Mouse (Mus musculus) CH12.LX (cell line): ENCODE measurements around the gene Krtap4-9. TPM values are rescaled to one million over a fixed set of nuclear protein-coding genes. Genes with fewer than 3 reads are reported as not detected.

Experiments
- DNase-seq: peaks from one replicate; pipeline ENCODE4 v3.0.0-alpha.2; 2013; ENCODE audit errors: extremely low read depth
- H3K27ac ChIP-seq: 2 replicates; pipeline ENCODE4 v1.5.1; 2012; ENCODE audit warnings: low read depth, mild to moderate bottlenecking, control low read depth, moderate library complexity; ENCODE audit not compliant: insufficient read depth
- H3K27me3 ChIP-seq: replicated peaks from 2 replicates; pipeline ENCODE3; 2012; ENCODE audit warnings: inconsistent platforms
- H3K36me3 ChIP-seq, 2 experiments: replicated peaks in 1 of 2; 2 replicates each; pipeline versions ENCODE3 to v1.6.1; 2012; ENCODE audit warnings: inconsistent platforms in 1 of 2, low read length in 1 of 2, mild to moderate bottlenecking in 1 of 2, mixed read lengths in 1 of 2, moderate library complexity in 1 of 2; ENCODE audit not compliant: control insufficient read depth in 1 of 2, insufficient read depth in 1 of 2
- H3K4me1 ChIP-seq, 2 experiments: 2 replicates each; pipeline ENCODE4 v1.6.1; 2012; ENCODE audit warnings: inconsistent platforms in 1 of 2, moderate library complexity in 1 of 2; ENCODE audit not compliant: insufficient read depth in 2 of 2, control insufficient read depth in 1 of 2
- H3K4me2 ChIP-seq: 2 replicates; pipeline ENCODE4 v1.6.1; 2012; ENCODE audit warnings: low read depth, mild to moderate bottlenecking, control low read depth; ENCODE audit not compliant: poor library complexity, insufficient read depth, severe bottlenecking
- H3K4me3 ChIP-seq, 3 experiments: fragments of 150-350 bp in 1 of 3; sonication (generic) in 1 of 3; replicated peaks in 1 of 3; 2 replicates each; pipeline versions ENCODE3 to v1.5.1; 2011 to 2012; ENCODE audit warnings: low read depth in 2 of 3, low read length in 2 of 3, mild to moderate bottlenecking in 2 of 3, moderate library complexity in 2 of 3, control low read depth in 1 of 3, improper control_type of control experiment in 1 of 3, inconsistent platforms in 1 of 3, mixed read lengths in 1 of 3; ENCODE audit not compliant: poor library complexity in 1 of 3
- H3K79me2 ChIP-seq: replicated peaks from 2 replicates; pipeline ENCODE4 v1.6.1; 2012; ENCODE audit warnings: mild to moderate bottlenecking, moderate library complexity; ENCODE audit not compliant: control insufficient read depth, poor library complexity, insufficient read depth, severe bottlenecking; ENCODE audit errors: extremely low read depth
- H3K9ac ChIP-seq: 2 replicates; pipeline ENCODE4 v1.6.1; 2012; ENCODE audit warnings: low read depth, mild to moderate bottlenecking, control low read depth, moderate library complexity; ENCODE audit not compliant: insufficient read depth
- H3K9me3 ChIP-seq: replicated peaks from 2 replicates; pipeline ENCODE3; 2012; ENCODE audit warnings: low read length, inconsistent platforms, mixed read lengths
- CHD1 ChIP-seq: IDR thresholded peaks from 2 replicates; pipeline ENCODE4 v1.6.1; 2012; ENCODE audit warnings: low read depth, low read length, improper control_type of control experiment, inconsistent platforms
- CHD2 ChIP-seq: IDR thresholded peaks from 2 replicates; pipeline ENCODE4 v1.6.1; 2011; ENCODE audit warnings: low read length, improper control_type of control experiment
- E2F4 ChIP-seq: IDR thresholded peaks from 2 replicates; pipeline ENCODE4 v1.6.1; 2011; ENCODE audit warnings: low read depth, low read length, improper control_type of control experiment; ENCODE audit not compliant: insufficient replicate concordance
- ELF1 ChIP-seq: IDR thresholded peaks from 2 replicates; pipeline ENCODE4 v1.6.1; 2014; ENCODE audit warnings: low read depth, mild to moderate bottlenecking, inconsistent platforms, low read length, improper control_type of control experiment
- EP300 ChIP-seq: IDR thresholded peaks from 2 replicates; pipeline ENCODE4 v1.6.1; 2011; ENCODE audit warnings: low read length, improper control_type of control experiment
- ETS1 ChIP-seq: conservative IDR thresholded peaks from 2 replicates; pipeline ENCODE4 v1.6.1; 2012; ENCODE audit warnings: low read depth, mild to moderate bottlenecking, inconsistent platforms, low read length, improper control_type of control experiment, moderate library complexity
- HCFC1 ChIP-seq: IDR thresholded peaks from 2 replicates; pipeline ENCODE4 v1.6.1; 2012; ENCODE audit warnings: low read depth, mild to moderate bottlenecking, inconsistent platforms, low read length, improper control_type of control experiment
- IRF4 ChIP-seq: IDR thresholded peaks from 2 replicates; pipeline ENCODE4 v1.6.1; 2014; ENCODE audit warnings: low read depth, mild to moderate bottlenecking, inconsistent platforms, low read length, improper control_type of control experiment
- JUN ChIP-seq: IDR thresholded peaks from 2 replicates; pipeline ENCODE4 v1.6.1; 2011; ENCODE audit warnings: low read depth, mild to moderate bottlenecking, low read length, improper control_type of control experiment, moderate library complexity; ENCODE audit not compliant: insufficient read depth
- MAZ ChIP-seq: IDR thresholded peaks from 2 replicates; pipeline ENCODE4 v1.6.1; 2012; ENCODE audit warnings: low read depth, mild to moderate bottlenecking, inconsistent platforms, low read length, improper control_type of control experiment, moderate library complexity
- MEF2A ChIP-seq: IDR thresholded peaks from 2 replicates; pipeline ENCODE4 v1.6.1; 2014; ENCODE audit warnings: low read depth, mild to moderate bottlenecking, inconsistent platforms, low read length, improper control_type of control experiment, borderline replicate concordance
- MXI1 ChIP-seq: IDR thresholded peaks from 2 replicates; pipeline ENCODE4 v1.6.1; 2011; ENCODE audit warnings: mild to moderate bottlenecking, low read depth, low read length, improper control_type of control experiment
- MYC ChIP-seq: IDR thresholded peaks from 2 replicates; pipeline ENCODE4 v1.6.1; 2011; ENCODE audit warnings: low read depth, mild to moderate bottlenecking, improper control_type of control experiment, low read length
- NELFE ChIP-seq: IDR thresholded peaks from 2 replicates; pipeline ENCODE4 v1.6.1; 2011; ENCODE audit warnings: low read depth, low read length, improper control_type of control experiment
- PAX5 ChIP-seq: IDR thresholded peaks from 2 replicates; pipeline ENCODE4 v1.6.1; 2012; ENCODE audit warnings: low read length, inconsistent platforms, mixed read lengths
- POLR2A ChIP-seq: IDR thresholded peaks from 2 replicates; pipeline ENCODE4 v1.6.1; 2011; ENCODE audit warnings: low read depth, mild to moderate bottlenecking, improper control_type of control experiment, low read length
- SMC3 ChIP-seq: IDR thresholded peaks from 2 replicates; pipeline ENCODE4 v1.6.1; 2011; ENCODE audit warnings: low read depth, low read length, improper control_type of control experiment
- UBTF ChIP-seq: IDR thresholded peaks from 2 replicates; pipeline ENCODE4 v1.6.1; 2012; ENCODE audit warnings: low read depth, mild to moderate bottlenecking, inconsistent platforms, low read length, improper control_type of control experiment, moderate library complexity
- ZMIZ1 ChIP-seq: IDR thresholded peaks from 2 replicates; pipeline ENCODE4 v1.6.1; 2012; ENCODE audit warnings: low read depth, mild to moderate bottlenecking, inconsistent platforms, low read length, improper control_type of control experiment
- ZNF384 ChIP-seq: IDR thresholded peaks from 2 replicates; pipeline ENCODE4 v1.6.1; 2012; ENCODE audit warnings: low read depth, low read length, improper control_type of control experiment, inconsistent platforms
- dilution Hi-C: fragments of 300-500 bp; cut with MboI; formaldehyde crosslinking; loops from 2 replicates; pipeline ENCODE4 v1.14.3; 2020; ENCODE audit warnings: low sequenced_read_pairs; ENCODE audit not compliant: extremely low pct_unique_long_range_greater_than_20kb, extremely low pct_ligation_motif_present
- in situ Hi-C: fragments of 300-500 bp; cut with MboI; formaldehyde crosslinking; loops from 3 replicates; pipeline ENCODE4 v1.14.3; 2019; ENCODE audit warnings: low sequenced_read_pairs, low pct_ligation_motif_present, low pct_unique_long_range_greater_than_20kb, mixed read lengths
- polyA plus RNA-seq: library from polyadenylated mRNA; unstranded; fragments of >175 nt; gene quantifications from 2 replicates; pipeline ENCODE4 v1.2.1, GENCODE M21; 2012; ENCODE audit warnings: low read depth; ENCODE audit not compliant: insufficient read length
- total RNA-seq, 2 experiments: library from RNA; depleted of rRNA; stranded (reverse); fragments of 300-350 nt in 1 of 2; fragments of >200 nt in 1 of 2; gene quantifications; 2 replicates each; pipeline ENCODE4 v1.2.3; 2012 to 2014

Krtap4-9 gene
- total and polyA plus RNA-seq, 3 experiments, result not detected

GRCm38 (mm10) chr11:99778401-99778800, 6.6 kb upstream of the Krtap4-9 start:
- H3K9ac ChIP-seq, result no peak overlapping the region
- no peak overlapping the region for H3K27ac ChIP-seq
- no peaks in the 10 kb centered on the region for H3K9me3 ChIP-seq
- no peak overlapping the region for H3K4me3 ChIP-seq
- no peaks in the 10 kb centered on the region for H3K79me2 ChIP-seq
- H3K4me1 ChIP-seq, result no peaks in the 10 kb centered on the region
- dilution Hi-C loops (no loop called here), in situ Hi-C loops (no loop called here)
- no peaks in the 10 kb centered on the region for H3K36me3 ChIP-seq
- DNase-seq, result no peak
- TF ChIP-seq MAZ (no peak), HCFC1 (no peak), CHD1 (no peak), ELF1 (no peak), MXI1 (no peak), POLR2A (no peak), EP300 (no peak), E2F4 (no peak), ZMIZ1 (no peak), ETS1 (no peak), PAX5 (no peak), MEF2A (no peak), JUN (no peak), MYC (no peak), IRF4 (no peak), CHD2 (no peak), ZNF384 (no peak), UBTF (no peak)
- H3K4me2 ChIP-seq, result no peak overlapping the region
- peaks cover 77% of the 10 kb centered on the region for H3K27me3 ChIP-seq

GRCm38 (mm10) chr11:99780604-99781003, 4.4 kb upstream of the Krtap4-9 start, which contains the start of gene Krtap4-8:
Gene Krtap4-8, minus strand, starts transcription at chr11:99780704.
- Histone ChIP-seq H3K9me3 (no peaks in the 10 kb centered on the region), H3K27ac (no peak within 1 kb of the TSS), H3K4me3 (no peak within 1 kb of the TSS), H3K36me3 (no peaks in the 10 kb centered on the region), H3K9ac (no peak within 1 kb of the TSS), H3K4me1 (no peaks in the 10 kb centered on the region), H3K79me2 (no peaks in the 10 kb centered on the region), H3K4me2 (no peak within 1 kb of the TSS), H3K27me3 (peaks cover 64% of the 10 kb centered on the region)
- dilution Hi-C loops, result no loop called here
- no peak for DNase-seq
- no peak for TF ChIP-seq NELFE
- no peak for TF ChIP-seq SMC3
- in situ Hi-C loops, result no loop called here
